ENCODE assay signal across 21 mouse cellular contexts in genomic region chr6:116189417-116189816, GRCm38 (mm10). TPM values are rescaled to one million over a fixed set of nuclear protein-coding genes. Genes with fewer than 3 reads are reported as not detected.
DNase-seq lines count a peak whose midpoint lies in the region; TF ChIP-seq lines count a peak whose summit lies in the region.
"Had no signal": no experiment of that assay in that cellular context is flagged by ENCODE, and none has a peak within 500 bp of the region (broad histone marks: within the 10 kb centered on the region; RNA-seq: fewer than 3 reads in every experiment).

No protein-coding gene starts in this region.

- no peaks in the 10 kb centered on the region for H3K27me3 ChIP-seq in kidney, adult 2 months (replicated peaks; ENCODE audit: control insufficient read depth, insufficient read depth, low read length)
- H3K27me3 ChIP-seq in myocyte (ENCODE audit: control insufficient read depth, insufficient read depth, insufficient read length) = no peaks in the 10 kb centered on the region
- H3K27me3 ChIP-seq: kidney, embryonic 15.5 days had no signal

- H3K79me2 ChIP-seq in myocyte (ENCODE audit: control insufficient read depth, insufficient read depth) = peaks cover 66% of the 10 kb centered on the region

- H3K36me3 ChIP-seq in kidney, adult 2 months (ENCODE audit: control insufficient read depth, insufficient read depth, low read length) = peaks cover 1% of the 10 kb centered on the region; the same call in 1 of the 2 replicates
- no peaks in the 10 kb centered on the region for H3K36me3 ChIP-seq in myocyte (ENCODE audit: control insufficient read depth, insufficient read depth)
- H3K36me3 ChIP-seq: liver, embryonic 15.5 days had no signal

- peak; percentile 18 to 28 for DNase-seq in heart, adult 9 months (ENCODE audit: low spot score in 2 of 2)
- no peak for DNase-seq in heart, adult 8-10 months (ENCODE audit: low spot score)
- DNase-seq in kidney, adult 2 months = peak; percentile 36
- no peak for DNase-seq in kidney, adult 11 months
- DNase-seq in thymus, postnatal 0 days (ENCODE audit: low spot score) = peak; percentile 46
- DNase-seq in thymus, postnatal 14 days = no peak
- DNase-seq in ovary, postnatal 14 days (ENCODE audit: low spot score) = no peak
- DNase-seq: adrenal gland, adult 8-10 months; B cell, adult 2 months; cerebellum, adult 2 months; cerebellum, postnatal 25 days; gastrocnemius, postnatal 36 days; liver; thymus, adult 18-20 months had no signal

- 55% methylated on average over 1 of the region's 1 CpGs for WGBS in kidney, adult 2 months

- no peak overlapping the region for H3K27ac ChIP-seq in kidney, adult 2 months (ENCODE audit: insufficient read depth, low read depth, low read length)
- H3K27ac ChIP-seq: forebrain, embryonic 10.5 days; hindbrain, postnatal 0 days; kidney, embryonic 15.5 days; limb, embryonic 10.5 days; liver, embryonic 15.5 days had no signal

- no peak for TF ChIP-seq POLR2A in kidney, adult 2 months (IDR thresholded peaks at IDR 0.05; ENCODE audit: low read depth, low read length)
- no peak for TF ChIP-seq POLR2A in myocyte (IDR thresholded peaks at IDR 0.05; ENCODE audit: insufficient read length, low read depth)

- no peak overlapping the region for H3K4me3 ChIP-seq in kidney, adult 2 months (ENCODE audit: insufficient read depth, low read depth, low read length)
- H3K4me3 ChIP-seq in myocyte = no peak overlapping the region
- H3K4me3 ChIP-seq: forebrain, embryonic 10.5 days; kidney, embryonic 15.5 days; limb, embryonic 10.5 days; liver, embryonic 15.5 days had no signal

- H3ac ChIP-seq in myocyte (ENCODE audit: control insufficient read depth, insufficient read length) = no peak overlapping the region

- peaks cover 6% of the 10 kb centered on the region; the same call in 1 of the 2 replicates for H3K4me1 ChIP-seq in kidney, adult 2 months (ENCODE audit: control insufficient read depth, insufficient read depth, low read length)

- peak overlapping the region; percentile 50 for H3K4me2 ChIP-seq in myocyte (ENCODE audit: low read depth)
- H3K4me2 ChIP-seq: kidney, embryonic 15.5 days; liver, embryonic 15.5 days; midbrain, embryonic 11.5 days had no signal

- no peak for TF ChIP-seq CTCF in kidney, adult 2 months (conservative IDR thresholded peaks at IDR 0.05; ENCODE audit: insufficient read depth, insufficient read length, low read depth, low read length)

TF ChIP-seq in myocyte, 11 proteins besides CTCF, POLR2A, EP300 and RAD21:
- TF ChIP-seq TCF3 (IDR thresholded peaks at IDR 0.05; ENCODE audit: insufficient read length, low read depth) = no peak
- TF ChIP-seq TCF12 (IDR thresholded peaks at IDR 0.05; ENCODE audit: insufficient read depth, poor library complexity, severe bottlenecking) = no peak
- peak in 1 of 3 experiments; percentile 70 for TF ChIP-seq MYOG (IDR thresholded peaks at IDR 0.05; ENCODE audit: control insufficient read depth in 1 of 3, insufficient read depth in 1 of 3, insufficient read length in 2 of 3, low read depth in 2 of 3)
- peak in 2 of 3 experiments; percentile 52 to 59 for TF ChIP-seq MYOD1 (IDR thresholded peaks at IDR 0.05; ENCODE audit: control insufficient read depth in 1 of 3, insufficient read length in 2 of 3, low read depth in 2 of 3)

RNA-seq across cellular contexts. Expression of gene Tmcc1, which starts 3.9 kb away (rescaled TPM):
- 10 to 100 TPM; 29.7 to 34.6 (median 31.4) TPM for total RNA-seq in heart, adult 8-10 months (2022)
- polyA plus RNA-seq in kidney, adult 2 months (2012; rRNA removed) = 8.6 and 10.1 TPM in 2 replicates
- 7.8 and 11.1 TPM in 2 replicates for polyA plus RNA-seq in thymus, postnatal 0 days (2015; fragmentation: Nextera tagmentation; extraction: Ambion mirVana)
- 17.6 TPM for polyA plus RNA-seq in myocyte (2012; fragmentation: generic; extraction: Trizol)

RNA-seq across cellular contexts. Expression of gene Washc2, which starts 18.4 kb away (rescaled TPM):
- total RNA-seq in heart, adult 8-10 months (2022) = 10 to 100 TPM; 17.5 to 25.0 (median 22.9) TPM
- 54.8 and 61.9 TPM in 2 replicates for polyA plus RNA-seq in kidney, adult 2 months (2012; rRNA removed)
- 27.1 and 30.0 TPM in 2 replicates for polyA plus RNA-seq in thymus, postnatal 0 days (2015; fragmentation: Nextera tagmentation; extraction: Ambion mirVana)
- polyA plus RNA-seq in myocyte (2012; fragmentation: generic; extraction: Trizol) = 22.6 TPM

Comparison
In these comparisons a context has a peak if more than half of its experiments do, and no peak if none do; other contexts are left out.
1. DNase-seq: peak in heart, adult 9 months (2 of 2), kidney, adult 2 months (single experiment) and thymus, postnatal 0 days (single experiment); none in heart, adult 8-10 months (single experiment), kidney, adult 11 months (single experiment), thymus, postnatal 14 days (single experiment) and ovary, postnatal 14 days (single experiment).